Mouse (Mus musculus): ENCODE results near the gene Mpzl1. TPM values are rescaled to one million over a fixed set of nuclear protein-coding genes. Genes with fewer than 3 reads are reported as not detected.

The Mpzl1 gene
- total RNA-seq, 2 experiments from 2014 or later: 24.0 to 24.8 TPM

- intact Hi-C loops (cut with DNase I): no loop called here
- Histone ChIP-seq H3K27ac (peak overlapping the region; percentile 34), H3K4me3 (no peak overlapping the region)
Measured at GRCm38 (mm10) chr1:165589280-165590048, 44.9 kb downstream of the Mpzl1 start.

GRCm38 (mm10) chr1:165587845-165588244 is 46.5 kb downstream of the Mpzl1 start:
- intact Hi-C loops (cut with DNase I): no loop called here
- Histone ChIP-seq H3K27ac (no peak overlapping the region), H3K4me3 (no peak overlapping the region)
- no peak for TF ChIP-seq CTCF (IDR thresholded peaks at IDR 0.05)
- DNase-seq (ENCODE audit: extremely low spot score in 1 of 2, low spot score in 2 of 2): no peak

More at GRCm38 (mm10) chr1:165589280-165590048, 44.9 kb downstream of the Mpzl1 start:
- DNase-seq (ENCODE audit: extremely low spot score in 1 of 2, low spot score in 2 of 2): no peak
- TF ChIP-seq CTCF (IDR thresholded peaks at IDR 0.05): no peak; the same call in 1 of the 2 replicates

GRCm38 (mm10) chr1:165586366-165586765 is 48.0 kb downstream of the Mpzl1 start:
- intact Hi-C loops (cut with DNase I): no loop called here
- no peak for TF ChIP-seq CTCF (IDR thresholded peaks at IDR 0.05)

GRCm38 (mm10) chr1:165585389-165586104 is 48.8 kb downstream of the Mpzl1 start:
- no peak for TF ChIP-seq CTCF (IDR thresholded peaks at IDR 0.05)
- Histone ChIP-seq H3K27ac (no peak overlapping the region), H3K4me3 (no peak overlapping the region)
- no peak for DNase-seq (ENCODE audit: extremely low spot score in 1 of 2, low spot score in 2 of 2)
- intact Hi-C loops (cut with DNase I): no loop called here

More at GRCm38 (mm10) chr1:165586366-165586765, 48.0 kb downstream of the Mpzl1 start:
- DNase-seq (ENCODE audit: extremely low spot score in 1 of 2, low spot score in 2 of 2): no peak
- Histone ChIP-seq H3K27ac (no peak overlapping the region), H3K4me3 (no peak overlapping the region)

- Histone ChIP-seq H3K4me3 (no peak overlapping the region), H3K27ac (no peak overlapping the region)
- peak; percentile 84 to 88 for DNase-seq (ENCODE audit: extremely low spot score in 1 of 2, low spot score in 2 of 2)
- intact Hi-C loops (cut with DNase I): loop anchor here (1.0 to 2.0 kb wide), 3 partner anchors 59 to 153 kb away; no protein-coding TSS in a partner anchor
- TF ChIP-seq CTCF (IDR thresholded peaks at IDR 0.05): peak; percentile 98
Measured at GRCm38 (mm10) chr1:165583529-165584184, 50.7 kb downstream of the Mpzl1 start.

- intact Hi-C loops (cut with DNase I): no loop called here
- TF ChIP-seq CTCF (IDR thresholded peaks at IDR 0.05): no peak
- H3K27ac ChIP-seq: no peak overlapping the region
- no peak overlapping the region for H3K4me3 ChIP-seq
- DNase-seq (ENCODE audit: extremely low spot score in 1 of 2, low spot score in 2 of 2): no peak
Measured at GRCm38 (mm10) chr1:165581255-165581654, 53.1 kb downstream of the Mpzl1 start.

- no peak overlapping the region for H3K4me3 ChIP-seq
- intact Hi-C loops (cut with DNase I): no loop called here
- TF ChIP-seq CTCF (IDR thresholded peaks at IDR 0.05): peak; percentile 62
- DNase-seq (ENCODE audit: extremely low spot score in 1 of 2, low spot score in 2 of 2): no peak
- no peak overlapping the region for H3K27ac ChIP-seq
Measured at GRCm38 (mm10) chr1:165579332-165579731, 55.0 kb downstream of the Mpzl1 start.

- intact Hi-C loops (cut with DNase I): no loop called here
- no peak for TF ChIP-seq CTCF (IDR thresholded peaks at IDR 0.05)
- Histone ChIP-seq H3K27ac (no peak overlapping the region), H3K4me3 (no peak overlapping the region)
- DNase-seq (ENCODE audit: extremely low spot score in 1 of 2, low spot score in 2 of 2): no peak
Measured at GRCm38 (mm10) chr1:165576459-165577112, 57.8 kb downstream of the Mpzl1 start.

GRCm38 (mm10) chr1:165576005-165576404 is 58.3 kb downstream of the Mpzl1 start:
- no peak overlapping the region for H3K4me3 ChIP-seq
- intact Hi-C loops (cut with DNase I): no loop called here
- no peak overlapping the region for H3K27ac ChIP-seq
- no peak for TF ChIP-seq CTCF (IDR thresholded peaks at IDR 0.05)
- DNase-seq (ENCODE audit: extremely low spot score in 1 of 2, low spot score in 2 of 2): no peak

GRCm38 (mm10) chr1:165567466-165567865 is 66.9 kb downstream of the Mpzl1 start:
- no peak overlapping the region for H3K4me3 ChIP-seq
- no peak overlapping the region for H3K27ac ChIP-seq
- TF ChIP-seq CTCF (IDR thresholded peaks at IDR 0.05): no peak
- no peak for DNase-seq (ENCODE audit: extremely low spot score in 1 of 2, low spot score in 2 of 2)
- intact Hi-C loops (cut with DNase I): no loop called here

GRCm38 (mm10) chr1:165565283-165565682 is 69.1 kb downstream of the Mpzl1 start:
- Histone ChIP-seq H3K4me3 (no peak overlapping the region), H3K27ac (no peak overlapping the region)
- intact Hi-C loops (cut with DNase I): no loop called here
- TF ChIP-seq CTCF (IDR thresholded peaks at IDR 0.05): no peak
- no peak for DNase-seq (ENCODE audit: extremely low spot score in 1 of 2, low spot score in 2 of 2)
